Comparison of ENCODE assay signal across 19 mouse cellular contexts in genomic region chr8:123896366-123896761, GRCm38 (mm10). TPM values are rescaled to one million over a fixed set of nuclear protein-coding genes. Genes with fewer than 3 reads are reported as not detected.
"Had no signal": no experiment of that assay in that cellular context is flagged by ENCODE, and none has a peak within 500 bp of the region (broad histone marks: within the 10 kb centered on the region; RNA-seq: fewer than 3 reads in every experiment).

No protein-coding gene starts in this region.

- H3K4me2 ChIP-seq: limb, embryonic 12.5 days; liver, embryonic 12.5 days; liver, embryonic 15.5 days; midbrain, embryonic 13.5 days; neural tube, embryonic 12.5 days; neural tube, embryonic 15.5 days had no signal

- H3K9ac ChIP-seq: limb, embryonic 12.5 days; liver, embryonic 12.5 days; liver, embryonic 15.5 days; midbrain, embryonic 13.5 days; neural tube, embryonic 12.5 days; neural tube, embryonic 15.5 days had no signal

- ATAC-seq: inflammation-experienced regulatory T-cells, adult 6 months; liver, embryonic 12.5 days; midbrain, embryonic 13.5 days had no signal

- H3K27ac ChIP-seq: limb, embryonic 12.5 days; liver, embryonic 12.5 days; liver, embryonic 15.5 days; macrophage; midbrain, embryonic 13.5 days; neural tube, embryonic 12.5 days; neural tube, embryonic 15.5 days had no signal

- H3K4me3 ChIP-seq: limb, embryonic 12.5 days; liver, embryonic 12.5 days; liver, embryonic 15.5 days; midbrain, embryonic 13.5 days; neural tube, embryonic 12.5 days; neural tube, embryonic 15.5 days had no signal

- H3K9me3 ChIP-seq: limb, embryonic 12.5 days; liver, embryonic 12.5 days; liver, embryonic 15.5 days; midbrain, embryonic 13.5 days; neural tube, embryonic 12.5 days; neural tube, embryonic 15.5 days had no signal

- DNase-seq: kidney, adult 18-20 months; kidney, adult 9 months; kidney, postnatal 14 days; kidney, postnatal 4 days; liver; lung, adult 18-20 months; right cerebral cortex, adult 18-20 months; right cerebral cortex, postnatal 14 days; right cerebral cortex, postnatal 4 days; thymus, postnatal 25 days had no signal

RNA-seq across cellular contexts. Expression of gene Acta1, which starts 1.8 kb away (rescaled TPM):
- total RNA-seq: megakaryocyte, adult 5-6 weeks had no signal
- polyA plus RNA-seq: macrophage had no signal
